Mouse (Mus musculus) common myeloid progenitor, adult 5-6 weeks (primary cell): Measurements from ENCODE around the gene Macrod2. TPM values are rescaled to one million over a fixed set of nuclear protein-coding genes. Genes with fewer than 3 reads are reported as not detected.

Experiments used
- ATAC-seq: replicated peaks from 2 replicates; pipeline ENCODE4 v1.8.0; 2016; ENCODE audit warnings: low read depth, mild to moderate bottlenecking, moderate TSS enrichment, inconsistent platforms; ENCODE audit not compliant: poor library complexity, severe bottlenecking
- total RNA-seq: library from RNA; stranded (forward); fragments of 200-1000, 187-1606 nt; gene quantifications from 2 replicates; pipeline ENCODE4 v1.2.3, GENCODE M21; 2017

The Macrod2 gene
- total RNA-seq, 1 experiment from 2014 or later = 10.0 TPM

- ATAC-seq = no peak
Observed at GRCm38 (mm10) chr2:141551701-141552100, 1156.6 kb downstream of the Macrod2 start.

- no peak for ATAC-seq
Observed at GRCm38 (mm10) chr2:141556747-141557146, 1161.6 kb downstream of the Macrod2 start.

GRCm38 (mm10) chr2:141558242-141558827 lies 1163.2 kb downstream of the Macrod2 start:
- no peak for ATAC-seq

- ATAC-seq = no peak
Observed at GRCm38 (mm10) chr2:141565986-141566385, 1170.9 kb downstream of the Macrod2 start.

- no peak for ATAC-seq
Observed at GRCm38 (mm10) chr2:141571360-141571759, 1176.3 kb downstream of the Macrod2 start.

GRCm38 (mm10) chr2:141578206-141578605 lies 1183.1 kb downstream of the Macrod2 start:
- ATAC-seq = no peak

GRCm38 (mm10) chr2:141582431-141582830 lies 1187.3 kb downstream of the Macrod2 start:
- no peak for ATAC-seq

GRCm38 (mm10) chr2:141582933-141583332 lies 1187.8 kb downstream of the Macrod2 start:
- ATAC-seq = no peak

- ATAC-seq = no peak
Observed at GRCm38 (mm10) chr2:141587290-141587689, 1192.2 kb downstream of the Macrod2 start.

- ATAC-seq = no peak
Observed at GRCm38 (mm10) chr2:141591326-141591725, 1196.2 kb downstream of the Macrod2 start.

GRCm38 (mm10) chr2:141594811-141595210 lies 1199.7 kb downstream of the Macrod2 start:
- no peak for ATAC-seq

GRCm38 (mm10) chr2:141617721-141618120 lies 1222.6 kb downstream of the Macrod2 start:
- no peak for ATAC-seq

GRCm38 (mm10) chr2:141618257-141618656 lies 1223.1 kb downstream of the Macrod2 start:
- ATAC-seq = no peak

GRCm38 (mm10) chr2:141664051-141664450 lies 1268.9 kb downstream of the Macrod2 start:
- no peak for ATAC-seq

GRCm38 (mm10) chr2:141672814-141673213 lies 1277.7 kb downstream of the Macrod2 start:
- ATAC-seq = no peak

- ATAC-seq = no peak
Observed at GRCm38 (mm10) chr2:141673405-141673804, 1278.3 kb downstream of the Macrod2 start.

- no peak for ATAC-seq
Observed at GRCm38 (mm10) chr2:141697541-141697940, 1302.4 kb downstream of the Macrod2 start.

GRCm38 (mm10) chr2:141698320-141698719 lies 1303.2 kb downstream of the Macrod2 start:
- ATAC-seq = no peak

- no peak for ATAC-seq
Observed at GRCm38 (mm10) chr2:141700759-141701452, 1305.8 kb downstream of the Macrod2 start.

- ATAC-seq = no peak
Observed at GRCm38 (mm10) chr2:141711785-141712184, 1316.7 kb downstream of the Macrod2 start.

- no peak for ATAC-seq
Observed at GRCm38 (mm10) chr2:141712265-141712664, 1317.2 kb downstream of the Macrod2 start.

- ATAC-seq = no peak
Observed at GRCm38 (mm10) chr2:141715061-141715460, 1320.0 kb downstream of the Macrod2 start.
